Mouse (Mus musculus) ES-E14 (cell line): ENCODE measurements around the gene Fyttd1. TPM values are rescaled to one million over a fixed set of nuclear protein-coding genes. Genes with fewer than 3 reads are reported as not detected.

Source experiments
- DNase-seq: peaks from one replicate; pipeline ENCODE4 v3.0.0-alpha.2; 2013; ENCODE audit warnings: low read depth, low spot score
- H3K27ac ChIP-seq: 2 replicates; pipeline ENCODE4 v1.5.1; 2012; ENCODE audit warnings: low read depth, mild to moderate bottlenecking, low read length, moderate library complexity, mixed read lengths; ENCODE audit not compliant: poor library complexity, insufficient read depth, severe bottlenecking
- H3K36me3 ChIP-seq: 2 replicates; pipeline ENCODE4 v1.6.1; 2012; ENCODE audit warnings: mild to moderate bottlenecking, low read length, moderate library complexity, mixed read lengths; ENCODE audit not compliant: control insufficient read depth, poor library complexity, insufficient read depth, severe bottlenecking
- H3K4me1 ChIP-seq, 2 experiments: fragments of 150-350 bp in 1 of 2; sonication (generic) in 1 of 2; 2 replicates each; pipeline ENCODE4 v1.6.1; 2012; ENCODE audit warnings: low read length in 2 of 2, mild to moderate bottlenecking in 1 of 2, mixed read lengths in 1 of 2; ENCODE audit not compliant: control insufficient read depth in 2 of 2, insufficient read depth in 2 of 2, poor library complexity in 1 of 2
- H3K4me3 ChIP-seq, 2 experiments: fragments of 150-350 bp in 1 of 2; sonication (generic) in 1 of 2; 2 replicates each; pipeline ENCODE4 v1.5.1; 2012; ENCODE audit warnings: low read length in 2 of 2, low read depth in 1 of 2, mild to moderate bottlenecking in 1 of 2, mixed read lengths in 1 of 2; ENCODE audit not compliant: insufficient read depth in 1 of 2, poor library complexity in 1 of 2, severe bottlenecking in 1 of 2
- H3K9ac ChIP-seq: 2 replicates; pipeline ENCODE4 v1.6.1; 2012; ENCODE audit warnings: low read depth, mild to moderate bottlenecking, low read length, mixed read lengths; ENCODE audit not compliant: poor library complexity, insufficient read depth, severe bottlenecking
- H3K9me3 ChIP-seq: fragments of 150-350 bp; sonication (generic); 2 replicates; pipeline ENCODE4 v1.6.1; 2012; ENCODE audit warnings: low read depth, mild to moderate bottlenecking, low read length; ENCODE audit not compliant: control insufficient read depth, insufficient read depth
- CHD2 ChIP-seq: IDR thresholded peaks from 2 replicates; pipeline ENCODE4 v1.6.1; 2014; ENCODE audit warnings: mild to moderate bottlenecking, low read depth, low read length, inconsistent platforms
- HCFC1 ChIP-seq: IDR thresholded peaks from 2 replicates; pipeline ENCODE4 v1.6.1; 2012; ENCODE audit warnings: low read length, inconsistent platforms, borderline replicate concordance; ENCODE audit not compliant: insufficient read depth
- MAFK ChIP-seq: IDR thresholded peaks from 2 replicates; pipeline ENCODE4 v1.6.1; 2014; ENCODE audit warnings: mild to moderate bottlenecking, low read depth, low read length, inconsistent platforms; ENCODE audit not compliant: insufficient read depth
- ZC3H11A ChIP-seq: IDR thresholded peaks from 2 replicates; pipeline ENCODE4 v1.6.1; 2012; ENCODE audit warnings: low read depth, mild to moderate bottlenecking, inconsistent platforms, low read length, borderline replicate concordance
- ZNF384 ChIP-seq: IDR thresholded peaks from 2 replicates; pipeline ENCODE4 v1.6.1; 2012; ENCODE audit warnings: low read depth, low read length, inconsistent platforms
- in situ Hi-C, 2 experiments: fragments of 600-800 bp; cut with MboI; formaldehyde crosslinking; loops; one replicate each; pipeline ENCODE4 v1.15.1; 2025; ENCODE audit warnings: low sequenced_read_pairs in 2 of 2, inconsistent platforms in 1 of 2; ENCODE audit not compliant: unreplicated experiment in 2 of 2
- total RNA-seq: library from RNA; depleted of rRNA; stranded (reverse); fragments of 300-350 nt; gene quantifications from 2 replicates; pipeline ENCODE4 v1.2.3, GENCODE M21; 2012

Fyttd1 gene
- total RNA-seq, 1 experiment, result 106 TPM

- Histone ChIP-seq H3K36me3 (no peaks in the 10 kb centered on the region), H3K27ac (no peak overlapping the region), H3K4me3 (no peak overlapping the region), H3K9ac (no peak overlapping the region), H3K4me1 (peaks cover 0 to 2% of the 10 kb centered on the region in 2 experiments; a peak in 2 of 4 replicates), H3K9me3 (no peaks in the 10 kb centered on the region)
- TF ChIP-seq ZNF384, result no peak
- no peak for TF ChIP-seq MAFK
- TF ChIP-seq ZC3H11A, result no peak
- no peak for TF ChIP-seq HCFC1
- TF ChIP-seq CHD2, result no peak
- in situ Hi-C loops, result no loop called here
- no peak for DNase-seq
Observed at GRCm38 (mm10) chr16:32875847-32876246, 1.5 kb upstream of the Fyttd1 start.

GRCm38 (mm10) chr16:32876831-32877230 lies 469 bp upstream of the Fyttd1 start:
- Histone ChIP-seq H3K36me3 (no peaks in the 10 kb centered on the region), H3K27ac (no peak overlapping the region), H3K9me3 (no peaks in the 10 kb centered on the region), H3K9ac (no peak overlapping the region; the same call in 1 of the 2 replicates), H3K4me1 (peaks cover 0 to 5% of the 10 kb centered on the region in 2 experiments; a peak in 2 of 4 replicates), H3K4me3 (peak overlapping the region in 1 of 2 experiments; percentile 84; a peak in 2 of 4 replicates)
- in situ Hi-C loops, result no loop called here
- no peak for DNase-seq
- TF ChIP-seq CHD2, result no peak
- no peak for TF ChIP-seq MAFK

- H3K4me1 ChIP-seq, result peaks cover 0 to 5% of the 10 kb centered on the region in 2 experiments; a peak in 2 of 4 replicates
- peak overlapping the region; percentile 84 to 88 for H3K4me3 ChIP-seq
- no peak for DNase-seq
- H3K9me3 ChIP-seq, result no peaks in the 10 kb centered on the region
- TF ChIP-seq ZNF384, result no peak
- no peak for TF ChIP-seq MAFK
- no peak for TF ChIP-seq HCFC1
- TF ChIP-seq CHD2, result no peak
- TF ChIP-seq ZC3H11A, result no peak
- no peak overlapping the region for H3K27ac ChIP-seq
- H3K36me3 ChIP-seq, result no peaks in the 10 kb centered on the region
- in situ Hi-C loops, result no loop called here
- H3K9ac ChIP-seq, result peak overlapping the region; percentile 86
Observed at GRCm38 (mm10) chr16:32878157-32878598, 878 bp downstream of the Fyttd1 start.

- Histone ChIP-seq H3K9me3 (no peaks in the 10 kb centered on the region), H3K9ac (peak overlapping the region; percentile 42; the same call in 1 of the 2 replicates), H3K36me3 (no peaks in the 10 kb centered on the region), H3K4me1 (peaks cover 0 to 5% of the 10 kb centered on the region in 2 experiments; a peak in 2 of 4 replicates), H3K27ac (no peak overlapping the region), H3K4me3 (peak overlapping the region; percentile 23 to 84; a peak in 2 of 4 replicates)
- in situ Hi-C loops, result no loop called here
- no peak for DNase-seq
- TF ChIP-seq MAFK (no peak), HCFC1 (no peak), CHD2 (no peak), ZNF384 (no peak), ZC3H11A (no peak)
Observed at GRCm38 (mm10) chr16:32878972-32879926, 1.9 kb downstream of the Fyttd1 start.
